Mouse (Mus musculus): ENCODE measurements around the gene Trim72. TPM values are rescaled to one million over a fixed set of nuclear protein-coding genes. Genes with fewer than 3 reads are reported as not detected.
A peak's percentile ranks its signal among the peaks of the same experiment; 100 is the strongest.

The Trim72 gene
- under 1 TPM; 0.64 to 0.97 TPM for total RNA-seq (2021)
- long read RNA-seq, experiment 1 = 0 reads
- long read RNA-seq, experiment 2, partial matches to known transcripts = 0 of 1 reads
- long read RNA-seq, experiment 2, other reads (novel, unspliced or antisense) = 0 of 1 reads

GRCm38 (mm10) chr7:128003688-128004087 is at the start of gene Trim72:
Gene Trim72 (plus strand): TSS chr7:128003949.
- DNase-seq (ENCODE audit: low spot score in 2 of 2) = no peak
- intact Hi-C loops (cut with DNase I) = loop anchor here (10.0 kb wide), 1 partner anchor 201 kb away; the partner anchor contains the start of gene Cox6a2

- DNase-seq (ENCODE audit: low spot score in 2 of 2) = no peak
- intact Hi-C loops (cut with DNase I) = no loop called here
Observed at GRCm38 (mm10) chr7:127959364-127959763, 44.4 kb upstream of the Trim72 start.

- intact Hi-C loops (cut with DNase I) = no loop called here
- no peak for DNase-seq (ENCODE audit: low spot score in 2 of 2)
Observed at GRCm38 (mm10) chr7:127966371-127966918, 37.3 kb upstream of the Trim72 start.

DNA sequence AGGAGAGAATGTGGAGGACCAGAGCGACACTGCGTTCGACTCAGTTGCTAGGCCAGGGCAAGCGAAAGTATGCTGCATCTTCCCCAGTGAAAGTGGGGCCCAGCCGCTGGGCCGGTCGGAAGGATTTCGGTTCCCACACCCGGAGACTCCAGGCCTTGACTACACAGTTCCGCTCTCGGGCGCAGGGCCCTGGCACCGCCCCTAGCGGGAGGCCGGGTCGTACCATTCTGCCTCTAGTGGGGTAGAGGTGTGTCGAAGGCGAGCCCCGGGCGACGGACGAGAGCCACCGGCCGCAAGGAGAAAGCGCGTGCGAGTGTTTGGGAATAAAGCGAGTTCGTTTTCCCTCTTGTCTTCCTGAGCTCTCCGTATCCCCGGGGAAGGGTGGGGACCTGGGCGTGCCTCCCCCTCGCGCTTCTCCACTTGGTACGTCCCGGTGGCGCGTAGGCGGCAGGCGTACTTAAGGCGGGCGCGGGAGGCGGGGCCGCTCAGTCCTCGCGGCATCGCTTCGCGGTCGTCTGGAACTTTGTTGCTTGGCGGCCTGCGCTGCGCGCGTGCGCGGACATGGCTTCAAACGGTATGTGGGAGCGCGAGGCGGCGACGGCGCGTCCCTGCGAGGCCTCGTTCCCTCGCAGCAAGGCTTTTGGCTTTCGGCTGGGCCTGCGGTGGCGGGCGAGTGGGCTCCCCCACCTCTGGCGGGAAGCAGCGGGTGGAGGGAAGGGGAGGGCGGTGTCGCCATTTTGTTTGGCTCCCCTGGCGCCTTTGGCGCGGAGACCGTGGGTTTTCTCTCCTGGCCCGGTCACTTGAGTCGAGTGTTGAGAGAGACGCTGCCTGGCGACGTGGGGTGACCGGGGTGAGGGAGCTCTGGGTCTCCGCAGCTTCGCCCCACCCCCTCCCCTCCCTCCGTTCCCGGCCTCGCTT is 36.5 kb upstream of the Trim72 start, which contains the start of gene Fus:
Gene Fus, plus strand, starts transcription at position 454 of the 918 bp plus-strand sequence.
- intact Hi-C loops (cut with DNase I) = no loop called here
- DNase-seq (ENCODE audit: low spot score in 2 of 2) = peak; percentile 93 to 95

GRCm38 (mm10) chr7:127967922-127968828 is 35.6 kb upstream of the Trim72 start:
- intact Hi-C loops (cut with DNase I) = no loop called here
- DNase-seq (ENCODE audit: low spot score in 2 of 2) = peak; percentile 64 to 76

- intact Hi-C loops (cut with DNase I) = no loop called here
- DNase-seq (ENCODE audit: low spot score in 2 of 2) = no peak
Observed at GRCm38 (mm10) chr7:127974413-127974930, 29.3 kb upstream of the Trim72 start.

DNA sequence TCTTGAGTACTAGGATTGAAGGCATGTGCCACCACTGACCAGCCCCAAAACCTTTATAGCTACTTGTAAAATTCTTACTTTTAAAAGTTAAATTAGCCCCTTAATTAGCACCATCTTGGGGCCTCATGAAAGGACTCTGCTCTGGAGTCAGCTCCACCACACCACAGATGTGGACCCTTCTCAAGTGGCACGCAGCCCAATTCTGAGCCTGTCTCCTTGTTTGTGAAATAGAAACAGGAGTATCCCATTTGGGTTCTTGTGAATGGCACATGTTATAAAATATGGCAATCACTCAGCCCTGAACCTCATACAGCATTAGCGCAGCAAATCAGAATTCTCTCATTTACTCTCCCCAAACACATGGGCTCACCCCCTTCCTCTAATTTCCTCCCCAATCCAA is 24.9 kb upstream of the Trim72 start:
- intact Hi-C loops (cut with DNase I) = no loop called here
- no peak for DNase-seq (ENCODE audit: low spot score in 2 of 2)

DNA sequence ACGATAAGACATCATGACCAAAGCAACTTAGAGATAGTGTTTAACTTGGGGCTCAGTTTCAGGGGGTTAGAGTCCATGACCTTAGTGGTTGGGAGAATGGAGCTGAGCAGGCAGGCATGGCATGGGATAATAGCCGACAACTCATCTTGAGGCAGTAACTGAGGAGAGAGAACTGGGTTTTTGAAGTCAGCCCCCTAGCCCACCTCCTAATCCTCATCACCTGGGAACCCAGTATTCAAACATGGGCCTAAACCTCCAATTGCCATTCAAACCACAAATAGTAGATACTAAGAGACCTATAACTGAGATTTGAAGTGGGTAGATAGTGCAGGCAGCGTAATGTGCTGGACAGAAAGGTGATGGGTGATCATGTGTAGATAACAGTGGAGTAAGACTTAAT is 23.1 kb upstream of the Trim72 start:
- intact Hi-C loops (cut with DNase I) = no loop called here

GRCm38 (mm10) chr7:127988904-127989303 is 14.8 kb upstream of the Trim72 start:
- intact Hi-C loops (cut with DNase I) = no loop called here
- no peak for DNase-seq (ENCODE audit: low spot score in 2 of 2)

More for the DNA sequence above, 23.1 kb upstream of the Trim72 start:
- DNase-seq (ENCODE audit: low spot score in 2 of 2) = no peak

DNA sequence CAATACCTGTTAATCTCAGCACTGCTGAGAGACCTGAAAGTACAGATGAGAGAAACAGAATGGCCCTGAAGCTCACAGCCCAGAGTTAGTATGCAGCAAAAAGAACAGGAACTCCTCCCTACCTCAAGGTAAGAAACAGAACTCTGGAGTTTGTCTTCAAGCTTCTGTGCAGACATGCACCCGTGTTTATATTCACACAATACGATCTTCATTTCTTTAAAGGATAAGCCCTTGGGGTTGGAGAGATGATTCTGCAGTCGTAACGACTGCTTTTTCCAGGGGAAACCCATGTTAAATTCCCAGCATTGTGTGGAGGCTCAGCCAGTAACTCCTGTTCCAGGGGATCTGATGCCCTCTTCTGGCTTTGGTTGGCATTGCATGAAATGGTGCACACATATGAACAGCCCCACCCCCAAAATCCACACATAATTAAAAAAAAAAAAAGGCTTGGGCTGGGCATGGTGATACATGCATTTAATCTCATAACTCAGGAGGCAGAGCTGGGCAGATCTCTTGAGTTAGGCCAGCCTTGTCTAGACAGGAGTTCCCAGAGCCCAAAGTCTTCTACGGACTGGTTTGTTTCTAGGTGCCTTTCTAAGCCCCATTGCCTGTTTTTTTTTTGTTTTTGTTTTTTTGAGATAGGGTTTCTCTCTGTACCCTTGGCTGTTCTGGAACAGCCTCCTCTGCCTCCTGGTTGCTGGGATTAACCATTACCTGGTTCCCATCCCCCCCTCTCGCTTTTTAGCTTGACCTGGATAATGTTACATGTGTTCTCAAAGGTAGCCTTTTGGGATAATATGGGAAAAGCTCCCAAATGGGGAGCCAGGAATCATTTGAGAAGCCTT is 11.9 kb upstream of the Trim72 start:
- peak; percentile 78 to 86 for DNase-seq (ENCODE audit: low spot score in 2 of 2)
- intact Hi-C loops (cut with DNase I) = no loop called here

DNA sequence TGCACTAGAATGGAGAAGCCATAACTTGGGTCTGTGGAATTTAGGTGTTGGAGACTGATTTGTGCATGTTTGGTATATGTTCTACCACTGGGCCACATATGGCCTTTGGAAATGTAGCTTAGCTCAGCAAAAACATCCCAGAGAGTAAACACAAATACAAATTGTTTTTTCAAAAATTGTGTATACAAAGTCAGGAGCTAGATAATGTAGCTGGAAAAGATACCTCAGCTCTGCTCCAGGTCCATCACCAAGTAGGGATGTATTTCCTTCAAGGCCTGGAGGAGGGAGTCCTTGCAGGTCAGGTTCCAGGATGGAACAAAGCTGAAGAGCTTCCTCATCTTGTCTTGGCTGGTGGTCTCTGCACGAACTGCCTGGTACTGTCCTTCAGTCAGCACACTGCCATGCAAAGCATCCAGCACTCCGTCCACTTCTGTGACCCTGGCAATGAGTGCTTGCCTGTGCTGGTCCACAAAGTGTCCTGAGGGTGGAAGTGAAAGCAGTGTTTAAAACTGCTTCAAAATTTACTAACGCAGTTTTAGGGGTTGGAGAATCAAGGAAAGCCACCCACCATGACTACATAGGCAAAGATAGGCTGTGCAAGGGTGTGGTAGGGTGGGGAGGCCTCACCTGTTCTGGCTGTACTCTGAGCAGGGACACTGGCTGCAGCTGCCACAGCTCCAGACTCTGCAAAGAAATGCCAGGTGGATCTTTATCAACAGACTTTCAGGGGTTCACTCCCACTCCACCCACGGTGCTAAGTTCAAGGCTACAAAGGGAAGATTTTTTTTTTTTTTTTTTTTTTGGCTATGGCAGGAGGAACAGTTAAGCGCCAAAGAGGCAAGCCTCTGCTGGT is 11.0 kb upstream of the Trim72 start:
- intact Hi-C loops (cut with DNase I) = no loop called here
- no peak for DNase-seq (ENCODE audit: low spot score in 2 of 2)

- peak in 1 of 2 experiments; percentile 22 for DNase-seq (ENCODE audit: low spot score in 2 of 2)
- intact Hi-C loops (cut with DNase I) = no loop called here
Observed at GRCm38 (mm10) chr7:127993341-127993977, 10.3 kb upstream of the Trim72 start, which contains the start of gene Pycard. Gene Pycard (minus strand): TSS chr7:127993867.

DNA sequence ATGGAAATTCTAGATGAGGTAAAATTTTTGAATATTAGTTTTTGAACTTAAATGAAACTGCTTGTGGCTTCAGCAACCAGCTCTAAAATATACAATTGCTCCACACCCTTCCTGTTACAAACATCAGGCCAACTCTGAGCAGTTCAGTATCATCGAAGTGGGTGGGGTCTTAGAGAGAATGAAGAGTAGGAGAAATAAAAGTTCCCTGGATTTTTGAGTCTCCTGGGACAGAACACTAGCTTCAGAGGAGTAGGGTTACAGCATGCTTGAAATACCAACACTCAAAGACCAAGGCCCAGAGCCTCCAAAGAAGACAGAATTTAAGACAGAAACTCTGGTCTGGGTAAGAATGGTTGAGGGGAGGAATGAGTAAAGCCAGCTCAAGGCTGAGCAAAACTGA is 4.3 kb upstream of the Trim72 start:
- intact Hi-C loops (cut with DNase I) = no loop called here
- no peak for DNase-seq (ENCODE audit: low spot score in 2 of 2)

- DNase-seq (ENCODE audit: low spot score in 2 of 2) = no peak
- intact Hi-C loops (cut with DNase I) = loop anchor here (10.0 kb wide), 1 partner anchor 204 kb away; the partner anchor contains the start of gene Cox6a2
Observed at GRCm38 (mm10) chr7:128000068-128000950, 3.4 kb upstream of the Trim72 start.

- no peak for DNase-seq (ENCODE audit: low spot score in 2 of 2)
- intact Hi-C loops (cut with DNase I) = loop anchor here (10.0 kb wide), 1 partner anchor 202 kb away; the partner anchor contains the start of gene Cox6a2
Observed at GRCm38 (mm10) chr7:128003098-128003497, 651 bp upstream of the Trim72 start.

DNA sequence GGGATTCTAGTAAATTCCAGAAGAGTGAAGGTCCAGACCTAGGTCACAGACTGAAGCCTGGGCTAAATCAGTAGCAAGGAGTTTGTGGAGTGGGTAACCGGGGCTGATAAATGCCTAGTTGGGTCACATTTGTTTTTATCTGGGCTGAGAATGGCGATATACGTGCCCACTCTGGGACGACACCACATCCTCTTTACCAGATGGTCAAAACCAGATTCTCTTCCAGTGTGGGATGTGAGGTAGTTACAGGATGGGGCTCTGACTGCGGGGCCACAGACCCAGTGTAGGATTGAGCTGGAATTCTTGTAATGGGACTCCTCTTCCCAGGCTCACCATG is 369 bp downstream of the Trim72 start:
- no peak for DNase-seq (ENCODE audit: low spot score in 2 of 2)
- intact Hi-C loops (cut with DNase I) = loop anchor here (10.0 kb wide), 1 partner anchor 201 kb away; the partner anchor contains the start of gene Cox6a2

Measured in left cerebral cortex, postnatal 14 days (tissue).